Mouse (Mus musculus) limb, embryonic 11.5 days (tissue): ENCODE data around the gene Gclc. TPM values are rescaled to one million over a fixed set of nuclear protein-coding genes. Genes with fewer than 3 reads are reported as not detected.

Experiments
- ATAC-seq: fragments of 200-750 bp; cut with Nextera tagmentation; 2 replicates; pipeline ENCODE4 v1.8.0; 2017; ENCODE audit warnings: low read depth; ENCODE audit not compliant: insufficient number of reproducible peaks, low FRiP score, low TSS enrichment
- DNase-seq: peaks from one replicate; pipeline ENCODE4 v3.0.0-alpha.2; 2015; ENCODE audit warnings: low spot score
- H3K27ac ChIP-seq: fragments of 300-500 bp; sonication (generic); replicated peaks from 2 replicates; pipeline ENCODE4 v1.5.1; 2014; ENCODE audit warnings: low read depth, mild to moderate bottlenecking, low read length
- H3K27me3 ChIP-seq: fragments of 300-500 bp; sonication (generic); 2 replicates; pipeline ENCODE4 v1.6.1; 2014; ENCODE audit warnings: mild to moderate bottlenecking, low read length, mixed read lengths; ENCODE audit not compliant: control insufficient read depth, insufficient read depth
- H3K36me3 ChIP-seq: fragments of 300-500 bp; sonication (generic); 2 replicates; pipeline ENCODE4 v1.6.1; 2014; ENCODE audit warnings: mild to moderate bottlenecking, low read length, moderate library complexity, mixed read lengths; ENCODE audit not compliant: control insufficient read depth, insufficient read depth
- H3K4me1 ChIP-seq: fragments of 300-500 bp; sonication (generic); 2 replicates; pipeline ENCODE4 v1.6.1; 2014; ENCODE audit warnings: low read length, mixed read lengths; ENCODE audit not compliant: control insufficient read depth, insufficient read depth
- H3K4me2 ChIP-seq: fragments of 300-500 bp; sonication (generic); 2 replicates; pipeline ENCODE4 v1.6.1; 2014; ENCODE audit warnings: low read depth, mild to moderate bottlenecking, moderate library complexity; ENCODE audit not compliant: severe bottlenecking
- H3K4me3 ChIP-seq: fragments of 300-500 bp; sonication (generic); 2 replicates; pipeline ENCODE4 v1.5.1; 2014; ENCODE audit warnings: low read depth, low read length
- H3K9ac ChIP-seq: fragments of 300-500 bp; sonication (generic); 2 replicates; pipeline ENCODE4 v1.6.1; 2014; ENCODE audit warnings: mild to moderate bottlenecking, low read length
- H3K9me3 ChIP-seq: fragments of 300-500 bp; sonication (generic); 2 replicates; pipeline ENCODE4 v1.6.1; 2016; ENCODE audit warnings: low read length; ENCODE audit not compliant: control insufficient read depth
- WGBS: fragments of 180-500 bp; shearing (Covaris S2); extraction: QIAGEN DNeasy Blood & Tissue Kit; methylation state at CpG from one replicate; pipeline ENCODE4 v1.1.7; 2014; 5-methylcytosine and 5-hydroxymethylcytosine counted together
- polyA plus RNA-seq: library from polyadenylated mRNA; unstranded; fragments of >200 nt; fragmentation: Nextera tagmentation; extraction: Ambion mirVana; gene quantifications from 2 replicates; pipeline ENCODE4 v1.2.1, GENCODE M21; 2014

Gene Gclc
- polyA plus RNA-seq, 1 experiment from 2014 or later = 12.3 TPM

GRCm38 (mm10) chr9:77828531-77828965, 74.2 kb downstream of the Gclc start:
- Histone ChIP-seq H3K36me3 (no peaks in the 10 kb centered on the region), H3K27me3 (no peaks in the 10 kb centered on the region), H3K9me3 (no peaks in the 10 kb centered on the region; the same call in 1 of the 2 replicates), H3K4me2 (no peak overlapping the region), H3K9ac (no peak overlapping the region), H3K4me3 (no peak overlapping the region), H3K4me1 (peaks cover 11% of the 10 kb centered on the region), H3K27ac (no peak overlapping the region)
- ATAC-seq = no peak
- no peak for DNase-seq
- 51% methylated on average over 7 of the region's 7 CpGs for WGBS

GRCm38 (mm10) chr9:77834259-77834993, 80.1 kb downstream of the Gclc start:
- no peak overlapping the region for H3K27ac ChIP-seq
- no peaks in the 10 kb centered on the region for H3K4me1 ChIP-seq
- no peaks in the 10 kb centered on the region for H3K36me3 ChIP-seq
- H3K9me3 ChIP-seq = no peaks in the 10 kb centered on the region; the same call in 1 of the 2 replicates
- no peak overlapping the region for H3K4me3 ChIP-seq
- H3K27me3 ChIP-seq = no peaks in the 10 kb centered on the region
- no peak for DNase-seq
- WGBS = 79% methylated on average over 9 of the region's 9 CpGs
- H3K4me2 ChIP-seq = no peak overlapping the region
- ATAC-seq = no peak
- H3K9ac ChIP-seq = no peak overlapping the region

GRCm38 (mm10) chr9:77835122-77835521, 80.8 kb downstream of the Gclc start:
- DNase-seq (no peak), ATAC-seq (no peak)
- Histone ChIP-seq H3K4me3 (no peak overlapping the region), H3K4me1 (no peaks in the 10 kb centered on the region), H3K27me3 (no peaks in the 10 kb centered on the region), H3K36me3 (no peaks in the 10 kb centered on the region), H3K4me2 (no peak overlapping the region), H3K9me3 (no peaks in the 10 kb centered on the region), H3K27ac (no peak overlapping the region), H3K9ac (no peak overlapping the region)
- WGBS = 96% methylated on average over 6 of the region's 6 CpGs

GRCm38 (mm10) chr9:77835756-77836155, 81.4 kb downstream of the Gclc start:
- WGBS = 79% methylated on average over 1 of the region's 1 CpGs
- H3K27me3 ChIP-seq = no peaks in the 10 kb centered on the region
- no peaks in the 10 kb centered on the region for H3K36me3 ChIP-seq
- H3K4me1 ChIP-seq = no peaks in the 10 kb centered on the region
- H3K27ac ChIP-seq = no peak overlapping the region
- ATAC-seq = no peak
- H3K9me3 ChIP-seq = no peaks in the 10 kb centered on the region
- no peak overlapping the region for H3K9ac ChIP-seq
- no peak overlapping the region for H3K4me3 ChIP-seq
- no peak overlapping the region for H3K4me2 ChIP-seq
- DNase-seq = no peak

GRCm38 (mm10) chr9:77838586-77838985, 84.3 kb downstream of the Gclc start:
- Histone ChIP-seq H3K9me3 (no peaks in the 10 kb centered on the region), H3K27ac (no peak overlapping the region), H3K36me3 (no peaks in the 10 kb centered on the region), H3K9ac (no peak overlapping the region), H3K4me2 (no peak overlapping the region), H3K27me3 (no peaks in the 10 kb centered on the region), H3K4me3 (no peak overlapping the region), H3K4me1 (no peaks in the 10 kb centered on the region)
- ATAC-seq = no peak
- 73% methylated on average over 5 of the region's 5 CpGs for WGBS
- DNase-seq = no peak

Other genes starting within 250 kb of the Gclc start
- 7.1 and 8.0 TPM in 2 replicates for gene Lrrc1, start 209.7 kb upstream of the Gclc start, polyA plus RNA-seq
- gene Klhl31, start 118.0 kb upstream of the Gclc start, polyA plus RNA-seq = 1.1 TPM in 2 replicates
- 90.8 and 96.0 TPM in 2 replicates for gene Elovl5, start 162.8 kb downstream of the Gclc start, polyA plus RNA-seq